7 mouse cellular contexts compared by ENCODE assay signal in the genomic region with DNA sequence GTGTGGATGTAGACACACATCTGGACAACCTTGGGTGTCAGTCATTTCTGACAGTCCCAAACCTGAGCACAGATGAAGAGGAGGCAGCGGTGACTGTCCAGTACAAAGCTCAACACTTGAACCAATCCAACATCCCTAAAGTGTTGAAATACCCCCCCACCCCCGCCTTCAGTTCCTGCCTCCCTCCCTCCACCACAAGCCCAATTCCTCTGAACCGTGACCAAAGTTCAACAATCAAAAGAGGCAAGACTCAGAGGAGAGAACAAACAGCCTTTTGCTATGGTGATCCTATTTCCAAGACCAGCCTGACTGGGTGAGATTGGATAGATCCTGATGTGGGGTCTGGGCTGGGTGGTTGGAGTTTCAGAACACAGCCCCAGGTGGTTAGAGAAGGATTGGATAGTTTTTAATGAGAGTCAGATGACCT. TPM values are rescaled to one million over a fixed set of nuclear protein-coding genes. Genes with fewer than 3 reads are reported as not detected.
DNase-seq lines count a peak whose midpoint lies in the region; ATAC-seq lines count a peak whose summit lies in the region.

No protein-coding gene starts in this region.

- peak; percentile 57 for ATAC-seq in forebrain, embryonic 15.5 days (replicated peaks)
- peak; percentile 70; the same call in 1 of the 2 replicates for ATAC-seq in neural tube, embryonic 13.5 days (ENCODE audit: low read depth)

- H3K4me3 ChIP-seq in forebrain, embryonic 15.5 days: no peak overlapping the region
- H3K4me3 ChIP-seq in limb, embryonic 10.5 days: peak overlapping the region; percentile 36
- H3K4me3 ChIP-seq in neural tube, embryonic 13.5 days: no peak overlapping the region

- H3K4me1 ChIP-seq in forebrain, embryonic 15.5 days: peaks cover 16% of the 10 kb centered on the region
- H3K4me1 ChIP-seq in limb, embryonic 10.5 days: peaks cover 43% of the 10 kb centered on the region
- H3K4me1 ChIP-seq in neural tube, embryonic 13.5 days (replicated peaks): peaks cover 35% of the 10 kb centered on the region

- no peak overlapping the region for H3K4me2 ChIP-seq in forebrain, embryonic 15.5 days (replicated peaks)
- H3K4me2 ChIP-seq in neural tube, embryonic 13.5 days: peak overlapping the region; percentile 45; the same call in 1 of the 2 replicates

- H3K36me3 ChIP-seq in forebrain, embryonic 15.5 days: no peaks in the 10 kb centered on the region
- no peaks in the 10 kb centered on the region for H3K36me3 ChIP-seq in limb, embryonic 10.5 days
- H3K36me3 ChIP-seq in neural tube, embryonic 13.5 days: no peaks in the 10 kb centered on the region

- H3K27ac ChIP-seq in forebrain, embryonic 15.5 days (replicated peaks): peak overlapping the region; percentile 70
- H3K27ac ChIP-seq in limb, embryonic 10.5 days: peak overlapping the region; percentile 81
- H3K27ac ChIP-seq in neural tube, embryonic 13.5 days (replicated peaks): peak overlapping the region; percentile 85

- no peak overlapping the region for H3K9ac ChIP-seq in forebrain, embryonic 15.5 days (replicated peaks)
- H3K9ac ChIP-seq in neural tube, embryonic 13.5 days: no peak overlapping the region

- H3K27me3 ChIP-seq in forebrain, embryonic 15.5 days: no peaks in the 10 kb centered on the region
- peaks cover 5% of the 10 kb centered on the region; the same call in 1 of the 2 replicates for H3K27me3 ChIP-seq in limb, embryonic 10.5 days (ENCODE audit: low read depth, poor library complexity, severe bottlenecking)
- no peaks in the 10 kb centered on the region for H3K27me3 ChIP-seq in neural tube, embryonic 13.5 days

- peak; percentile 81 for DNase-seq in embryo, embryonic 10 days (ENCODE audit: low spot score)
- DNase-seq in limb, embryonic 10.5 days (ENCODE audit: low spot score): no peak
- DNase-seq in left cerebral cortex, adult 11 months (ENCODE audit: low spot score): no peak
- no peak for DNase-seq in layer of hippocampus, adult 8-10 months (ENCODE audit: low spot score in 2 of 2)
- DNase-seq in left cerebral cortex, postnatal 25 days (ENCODE audit: low spot score in 2 of 2): no peak

- intact Hi-C loops in left cerebral cortex, postnatal 25 days (cut with DNase I): no loop called here

- no peaks in the 10 kb centered on the region for H3K9me3 ChIP-seq in forebrain, embryonic 15.5 days
- H3K9me3 ChIP-seq in limb, embryonic 10.5 days (replicated peaks): no peaks in the 10 kb centered on the region
- no peaks in the 10 kb centered on the region for H3K9me3 ChIP-seq in neural tube, embryonic 13.5 days

- WGBS in forebrain, embryonic 15.5 days: 10% methylated on average over 3 of the region's 3 CpGs
- 32% methylated on average over 3 of the region's 3 CpGs for WGBS in limb, embryonic 10.5 days
- WGBS in neural tube, embryonic 13.5 days: 13% methylated on average over 3 of the region's 3 CpGs

RNA-seq across cellular contexts. Expression of a gene that starts 4.5 kb away (rescaled TPM):
- 108 and 111 TPM in 2 replicates for polyA plus RNA-seq in forebrain, embryonic 15.5 days (2015; fragmentation: Nextera tagmentation; extraction: Ambion mirVana)
- polyA plus RNA-seq in limb, embryonic 10.5 days (2016; fragmentation: Nextera tagmentation; extraction: Ambion mirVana): 166 and 179 TPM in 2 replicates
- 110 and 114 TPM in 2 replicates for polyA plus RNA-seq in neural tube, embryonic 13.5 days (2015; fragmentation: Nextera tagmentation; extraction: Ambion mirVana)
- total RNA-seq in layer of hippocampus, adult 8-10 months (2022): 100 to 1,000 TPM in 3 of 4 experiments, 10 to 100 TPM in 1; 93.4 to 111 (median 107) TPM
- total RNA-seq in left cerebral cortex, postnatal 25 days (2021): 10 to 100 TPM; 84.4 to 91.2 TPM

RNA-seq across cellular contexts. Expression of a gene that starts 41.9 kb away (rescaled TPM):
- polyA plus RNA-seq in forebrain, embryonic 15.5 days (2015; fragmentation: Nextera tagmentation; extraction: Ambion mirVana): 61.0 and 61.5 TPM in 2 replicates
- 61.4 and 62.5 TPM in 2 replicates for polyA plus RNA-seq in limb, embryonic 10.5 days (2016; fragmentation: Nextera tagmentation; extraction: Ambion mirVana)
- 69.0 and 82.2 TPM in 2 replicates for polyA plus RNA-seq in neural tube, embryonic 13.5 days (2015; fragmentation: Nextera tagmentation; extraction: Ambion mirVana)
- total RNA-seq in layer of hippocampus, adult 8-10 months (2022): 10 to 100 TPM; 80.8 to 90.5 (median 88.2) TPM
- 10 to 100 TPM; 83.8 to 86.5 TPM for total RNA-seq in left cerebral cortex, postnatal 25 days (2021)
